Mouse (Mus musculus) limb, embryonic 12.5 days (tissue): Measurements from ENCODE around the gene Arap1. TPM values are rescaled to one million over a fixed set of nuclear protein-coding genes. Genes with fewer than 3 reads are reported as not detected.

Experiments used
- ATAC-seq: fragments of 200-750 bp; cut with Nextera tagmentation; 2 replicates; pipeline ENCODE4 v1.8.0; 2017; ENCODE audit warnings: low read depth, moderate TSS enrichment; ENCODE audit not compliant: insufficient number of reproducible peaks, insufficient read depth, low FRiP score, low TSS enrichment
- H3K27ac ChIP-seq: fragments of 300-500 bp; sonication (generic); 2 replicates; pipeline ENCODE4 v1.5.1; 2016; ENCODE audit warnings: mild to moderate bottlenecking, moderate library complexity
- H3K27me3 ChIP-seq: fragments of 300-500 bp; sonication (generic); 2 replicates; pipeline ENCODE4 v1.6.1; 2016; ENCODE audit warnings: mild to moderate bottlenecking, moderate library complexity
- H3K36me3 ChIP-seq: fragments of 300-500 bp; sonication (generic); 2 replicates; pipeline ENCODE4 v1.6.1; 2016; ENCODE audit warnings: mild to moderate bottlenecking, moderate library complexity
- H3K4me1 ChIP-seq: fragments of 300-500 bp; sonication (generic); replicated peaks from 2 replicates; pipeline ENCODE4 v1.6.1; 2016
- H3K4me2 ChIP-seq: fragments of 300-500 bp; sonication (generic); 2 replicates; pipeline ENCODE4 v1.6.1; 2016; ENCODE audit warnings: mild to moderate bottlenecking, moderate library complexity
- H3K4me3 ChIP-seq: fragments of 300-500 bp; sonication (generic); replicated peaks from 2 replicates; pipeline ENCODE4 v1.5.1; 2016; ENCODE audit warnings: mild to moderate bottlenecking
- H3K9ac ChIP-seq: fragments of 300-500 bp; sonication (generic); replicated peaks from 2 replicates; pipeline ENCODE4 v1.6.1; 2016; ENCODE audit warnings: mild to moderate bottlenecking, moderate library complexity
- H3K9me3 ChIP-seq: fragments of 300-500 bp; sonication (generic); 2 replicates; pipeline ENCODE4 v1.6.1; 2016; ENCODE audit warnings: mild to moderate bottlenecking, moderate library complexity
- WGBS: fragments of 180-500 bp; shearing (Covaris S2); methylation state at CpG from one replicate; pipeline ENCODE4 v1.1.7; 2016; 5-methylcytosine and 5-hydroxymethylcytosine counted together
- polyA plus RNA-seq: library from polyadenylated mRNA; unstranded; fragments of >200 nt; fragmentation: Nextera tagmentation; extraction: Ambion mirVana; gene quantifications from 2 replicates; pipeline ENCODE4 v1.2.1, GENCODE M21; 2016

Gene Arap1
- polyA plus RNA-seq, 1 experiment from 2014 or later = 18.0 TPM

- H3K27ac ChIP-seq = no peak overlapping the region
- H3K9ac ChIP-seq = no peak overlapping the region
- peaks cover 13% of the 10 kb centered on the region for H3K27me3 ChIP-seq
- H3K4me2 ChIP-seq = no peak overlapping the region
- no peak for ATAC-seq
- WGBS = 66% methylated on average over 4 of the region's 4 CpGs
- H3K4me3 ChIP-seq = no peak overlapping the region
- peaks cover 33% of the 10 kb centered on the region for H3K4me1 ChIP-seq
- peaks cover 7% of the 10 kb centered on the region; the same call in 1 of the 2 replicates for H3K36me3 ChIP-seq
- no peaks in the 10 kb centered on the region for H3K9me3 ChIP-seq
These were observed 3.0 kb upstream of the Arap1 start for GRCm38 (mm10) chr7:101344892-101345291.

- H3K36me3 ChIP-seq = peaks cover 7% of the 10 kb centered on the region; the same call in 1 of the 2 replicates
- 73% methylated on average over 2 of the region's 2 CpGs for WGBS
- no peak for ATAC-seq
- H3K4me1 ChIP-seq = peaks cover 31% of the 10 kb centered on the region
- peaks cover 14% of the 10 kb centered on the region for H3K27me3 ChIP-seq
- no peak overlapping the region for H3K4me2 ChIP-seq
- no peak overlapping the region for H3K4me3 ChIP-seq
- no peaks in the 10 kb centered on the region for H3K9me3 ChIP-seq
- H3K9ac ChIP-seq = no peak overlapping the region
- H3K27ac ChIP-seq = no peak overlapping the region
These were observed 876 bp upstream of the Arap1 start for GRCm38 (mm10) chr7:101346991-101347390.

DNA sequence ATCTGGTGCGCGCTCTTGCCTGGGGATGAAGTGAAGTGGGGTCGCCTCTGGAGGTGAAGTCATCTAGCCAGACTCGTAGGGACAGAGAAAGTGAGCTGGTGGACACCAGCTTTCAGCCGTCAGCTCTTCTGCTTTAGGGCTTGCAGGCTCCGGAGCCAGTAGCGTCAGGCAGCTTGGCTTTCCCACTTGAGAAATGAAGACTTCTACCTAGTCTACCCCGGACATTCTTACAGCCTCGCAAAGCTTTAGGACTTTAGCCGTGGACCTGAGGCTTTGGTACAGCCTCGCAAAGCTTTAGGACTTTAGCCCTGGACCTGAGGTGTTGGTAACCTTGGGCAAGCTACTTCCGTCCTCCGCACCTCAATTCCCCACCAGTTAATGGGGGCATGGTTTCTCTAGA lies 445 bp downstream of the Arap1 start:
- Histone ChIP-seq H3K4me2 (peak overlapping the region; percentile 95), H3K4me3 (peak overlapping the region; percentile 59), H3K9ac (peak overlapping the region; percentile 57), H3K27ac (no peak overlapping the region), H3K9me3 (no peaks in the 10 kb centered on the region), H3K27me3 (peaks cover 14% of the 10 kb centered on the region), H3K36me3 (peaks cover 6% of the 10 kb centered on the region; the same call in 1 of the 2 replicates), H3K4me1 (peaks cover 34% of the 10 kb centered on the region)
- ATAC-seq = no peak
- WGBS = 6% methylated on average over 13 of the region's 13 CpGs

DNA sequence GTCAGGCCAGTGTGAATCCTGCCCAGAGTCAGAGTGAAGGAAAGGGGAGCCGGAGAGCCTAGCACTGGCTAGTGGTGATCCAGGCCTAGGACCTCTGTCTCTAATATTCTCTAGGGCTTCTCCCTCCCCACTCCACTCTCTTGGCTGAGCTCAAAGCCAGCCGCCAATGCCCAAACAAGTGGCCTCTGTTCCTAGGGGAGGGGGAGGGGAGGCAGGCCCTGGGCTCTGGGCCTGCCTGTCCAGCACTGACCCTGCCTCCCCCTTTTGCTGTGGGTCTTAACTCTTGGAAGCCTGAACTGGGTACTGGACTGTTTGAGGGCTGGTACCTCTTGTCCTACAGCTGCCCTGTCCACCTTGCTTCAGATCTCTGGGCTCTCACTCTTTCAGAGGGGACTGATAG lies 2.0 kb downstream of the Arap1 start:
- ATAC-seq = no peak
- Histone ChIP-seq H3K27me3 (peaks cover 14% of the 10 kb centered on the region), H3K4me3 (no peak overlapping the region), H3K9ac (no peak overlapping the region; the same call in 1 of the 2 replicates), H3K36me3 (0 out of 2 replicates have a peak, but pooled peaks cover 1% of the 10 kb centered on the region), H3K4me1 (peaks cover 41% of the 10 kb centered on the region), H3K9me3 (no peaks in the 10 kb centered on the region), H3K4me2 (peak overlapping the region; percentile 95), H3K27ac (no peak overlapping the region)
- 34% methylated on average over 2 of the region's 2 CpGs for WGBS

DNA sequence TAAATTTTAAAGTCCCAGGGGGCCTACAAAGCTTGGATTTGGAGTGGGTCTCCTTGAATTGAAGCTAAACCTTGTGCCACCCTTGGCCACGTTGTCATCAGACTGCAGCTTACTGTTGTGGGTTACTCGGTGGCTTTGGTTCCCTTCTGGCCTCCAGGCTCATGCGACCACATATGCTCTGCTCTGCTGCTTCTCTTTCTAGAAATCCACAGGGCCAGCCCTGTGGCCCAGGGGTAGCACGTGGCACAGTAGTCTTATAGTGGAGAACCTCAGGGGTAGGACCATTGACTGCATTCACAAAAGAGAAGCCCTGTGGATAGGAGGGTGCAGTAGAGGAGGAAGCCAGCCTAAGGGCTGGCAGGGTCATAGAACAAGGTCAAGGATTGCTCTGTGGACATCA lies 4.5 kb downstream of the Arap1 start:
- 81% methylated on average over 4 of the region's 4 CpGs for WGBS
- Histone ChIP-seq H3K4me1 (peaks cover 44% of the 10 kb centered on the region), H3K27me3 (peaks cover 14% of the 10 kb centered on the region)

GRCm38 (mm10) chr7:101354423-101354822 lies 6.6 kb downstream of the Arap1 start:
- H3K9me3 ChIP-seq = no peaks in the 10 kb centered on the region
- no peak overlapping the region for H3K9ac ChIP-seq
- WGBS = 73% methylated on average over 5 of the region's 5 CpGs
- H3K4me3 ChIP-seq = no peak overlapping the region
- no peak overlapping the region for H3K4me2 ChIP-seq
- H3K36me3 ChIP-seq = no peaks in the 10 kb centered on the region
- ATAC-seq = no peak
- peaks cover 4% of the 10 kb centered on the region; the same call in 1 of the 2 replicates for H3K27me3 ChIP-seq
- no peak overlapping the region for H3K27ac ChIP-seq
- H3K4me1 ChIP-seq = peaks cover 29% of the 10 kb centered on the region

More for the DNA sequence above, 4.5 kb downstream of the Arap1 start:
- no peak for ATAC-seq
- no peak overlapping the region for H3K4me3 ChIP-seq
- H3K4me2 ChIP-seq = no peak overlapping the region
- H3K36me3 ChIP-seq = no peaks in the 10 kb centered on the region
- no peak overlapping the region for H3K9ac ChIP-seq
- no peaks in the 10 kb centered on the region for H3K9me3 ChIP-seq
- H3K27ac ChIP-seq = no peak overlapping the region

GRCm38 (mm10) chr7:101355551-101356100 lies 7.8 kb downstream of the Arap1 start:
- Histone ChIP-seq H3K36me3 (no peaks in the 10 kb centered on the region), H3K27me3 (no peaks in the 10 kb centered on the region), H3K4me2 (no peak overlapping the region), H3K27ac (no peak overlapping the region), H3K9me3 (no peaks in the 10 kb centered on the region), H3K4me3 (no peak overlapping the region), H3K9ac (no peak overlapping the region), H3K4me1 (peaks cover 24% of the 10 kb centered on the region)
- WGBS = 89% methylated on average over 6 of the region's 6 CpGs
- no peak for ATAC-seq

DNA sequence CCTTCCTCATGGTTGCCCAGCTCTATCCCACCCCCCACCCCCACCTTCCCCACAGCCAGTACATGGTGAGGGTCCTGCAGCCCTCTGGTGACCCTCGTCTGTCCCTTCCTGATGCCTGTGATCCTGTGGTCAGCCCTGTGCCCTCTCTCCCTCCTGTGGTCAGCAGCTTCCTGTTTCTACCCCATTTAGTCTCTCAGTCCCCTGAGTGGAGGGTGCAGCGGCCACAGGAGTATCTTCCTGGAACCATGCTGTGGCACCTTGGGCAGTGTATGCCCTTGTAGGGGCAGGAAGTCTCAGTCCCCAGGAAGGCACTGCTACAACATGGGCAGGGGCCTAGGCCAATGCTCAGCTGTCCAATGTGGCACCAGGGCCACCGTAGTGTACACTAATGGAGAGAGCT lies 9.0 kb downstream of the Arap1 start:
- H3K9ac ChIP-seq = 0 out of 2 replicates have a peak overlapping the region, but pooled peaks have one; percentile 5
- peaks cover 36% of the 10 kb centered on the region for H3K4me1 ChIP-seq
- H3K27me3 ChIP-seq = no peaks in the 10 kb centered on the region
- H3K4me2 ChIP-seq = no peak overlapping the region
- H3K27ac ChIP-seq = no peak overlapping the region
- H3K36me3 ChIP-seq = no peaks in the 10 kb centered on the region
- no peaks in the 10 kb centered on the region for H3K9me3 ChIP-seq
- H3K4me3 ChIP-seq = no peak overlapping the region
- WGBS = 58% methylated on average over 3 of the region's 3 CpGs
- no peak for ATAC-seq

GRCm38 (mm10) chr7:101360406-101360805 lies 12.5 kb downstream of the Arap1 start:
- Histone ChIP-seq H3K4me1 (peaks cover 27% of the 10 kb centered on the region), H3K27me3 (no peaks in the 10 kb centered on the region), H3K4me2 (no peak overlapping the region), H3K9ac (no peak overlapping the region), H3K9me3 (no peaks in the 10 kb centered on the region), H3K4me3 (no peak overlapping the region), H3K36me3 (no peaks in the 10 kb centered on the region), H3K27ac (no peak overlapping the region)
- WGBS = 64% methylated on average over 3 of the region's 3 CpGs
- ATAC-seq = no peak

DNA sequence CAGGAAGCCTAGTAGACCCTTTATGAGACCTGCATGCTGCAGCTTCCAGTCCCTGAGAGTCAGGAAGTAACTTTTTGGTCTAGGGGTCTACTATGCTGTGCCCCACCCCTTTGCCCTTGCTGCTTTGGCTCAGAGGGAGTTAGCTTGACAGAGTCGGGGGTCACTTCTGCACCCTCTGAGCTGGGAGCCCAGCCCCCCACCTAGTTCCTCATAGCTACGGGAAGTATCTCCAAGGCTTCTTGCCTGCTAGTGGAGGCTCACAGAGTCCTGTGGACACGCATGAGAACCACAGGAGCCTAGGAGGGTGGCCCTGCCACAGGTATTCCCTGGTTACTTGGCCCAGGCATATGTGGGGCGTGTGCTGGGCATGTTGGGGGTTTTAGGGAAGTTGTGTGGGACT lies 13.2 kb downstream of the Arap1 start:
- Histone ChIP-seq H3K4me1 (peaks cover 27% of the 10 kb centered on the region), H3K4me2 (no peak overlapping the region), H3K9me3 (no peaks in the 10 kb centered on the region), H3K27ac (0 out of 2 replicates have a peak overlapping the region, but pooled peaks have one; percentile 47), H3K36me3 (no peaks in the 10 kb centered on the region), H3K4me3 (no peak overlapping the region), H3K27me3 (no peaks in the 10 kb centered on the region), H3K9ac (no peak overlapping the region)
- 78% methylated on average over 4 of the region's 4 CpGs for WGBS
- ATAC-seq = no peak

GRCm38 (mm10) chr7:101361767-101362166 lies 13.9 kb downstream of the Arap1 start:
- no peak for ATAC-seq
- 56% methylated on average over 4 of the region's 4 CpGs for WGBS
- H3K36me3 ChIP-seq = no peaks in the 10 kb centered on the region
- H3K4me3 ChIP-seq = no peak overlapping the region
- H3K27me3 ChIP-seq = no peaks in the 10 kb centered on the region
- no peak overlapping the region for H3K9ac ChIP-seq
- H3K9me3 ChIP-seq = no peaks in the 10 kb centered on the region
- H3K4me2 ChIP-seq = no peak overlapping the region
- H3K4me1 ChIP-seq = peaks cover 20% of the 10 kb centered on the region
- no peak overlapping the region for H3K27ac ChIP-seq

DNA sequence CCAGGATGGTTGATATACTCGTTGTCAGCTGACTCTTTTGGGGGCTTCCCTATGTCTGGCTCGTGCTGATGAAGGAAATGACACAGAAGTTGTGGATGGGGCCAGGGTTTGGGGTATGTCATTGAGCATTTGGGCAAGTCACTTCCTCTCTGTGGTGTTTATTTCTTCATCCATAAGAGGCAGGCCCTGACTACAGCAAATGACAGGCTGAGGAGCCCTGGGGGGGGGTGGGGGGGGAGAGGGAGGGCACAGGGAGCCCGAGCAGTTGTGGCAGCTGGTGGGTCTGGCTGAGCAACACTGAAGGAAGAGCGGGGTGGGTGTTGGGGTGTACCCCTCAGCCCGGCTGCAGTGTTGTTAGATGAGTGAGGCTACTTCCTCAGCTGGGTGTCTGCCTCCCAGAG lies 14.9 kb downstream of the Arap1 start:
- H3K4me3 ChIP-seq = no peak overlapping the region
- no peaks in the 10 kb centered on the region for H3K9me3 ChIP-seq
- H3K9ac ChIP-seq = no peak overlapping the region
- 67% methylated on average over 5 of the region's 5 CpGs for WGBS
- no peak overlapping the region for H3K4me2 ChIP-seq
- no peaks in the 10 kb centered on the region for H3K36me3 ChIP-seq
- no peak for ATAC-seq
- peaks cover 15% of the 10 kb centered on the region for H3K4me1 ChIP-seq
- no peaks in the 10 kb centered on the region for H3K27me3 ChIP-seq
- no peak overlapping the region for H3K27ac ChIP-seq
